Mouse (Mus musculus) kidney, adult 2 months (tissue): Measurements from ENCODE around the gene Tmem178b.

Experiments
- CTCF ChIP-seq: fragments of 200-500 bp; conservative IDR thresholded peaks from 2 replicates; pipeline ENCODE4 v1.5.1; 2011; ENCODE audit warnings: low read depth, mild to moderate bottlenecking, control low read depth, low read length, moderate library complexity, mixed read lengths; ENCODE audit not compliant: insufficient read depth, insufficient read length
- POLR2A ChIP-seq: fragments of 200-500 bp; IDR thresholded peaks from one replicate; pipeline ENCODE4 v1.6.1; 2011; ENCODE audit warnings: low read depth, low read length, control low read depth

- TF ChIP-seq CTCF, result no peak
- TF ChIP-seq POLR2A, result no peak
Observed at GRCm38 (mm10) chr6:40049909-40050484, 176.9 kb downstream of the Tmem178b start.
